Mouse (Mus musculus) lung, adult 18-20 months (tissue): Measurements from ENCODE around the gene Bri3.
A peak's percentile ranks its signal among the peaks of the same experiment; 100 is the strongest.

Experiments
- DNase-seq, 2 experiments: peaks; one replicate each; pipeline ENCODE4 v3.0.0; 2022; ENCODE audit warnings: mixed read lengths in 2 of 2

The Bri3 gene

GRCm38 (mm10) chr5:144263496-144263895 lies 19.3 kb downstream of the Bri3 start:
- no peak for DNase-seq

GRCm38 (mm10) chr5:144267535-144268241 lies 23.5 kb downstream of the Bri3 start:
- DNase-seq: peak; percentile 60 to 74

GRCm38 (mm10) chr5:144269926-144270325 lies 25.7 kb downstream of the Bri3 start:
- no peak for DNase-seq

GRCm38 (mm10) chr5:144270420-144270819 lies 26.2 kb downstream of the Bri3 start:
- no peak for DNase-seq

GRCm38 (mm10) chr5:144271118-144271517 lies 26.9 kb downstream of the Bri3 start:
- no peak for DNase-seq

- no peak for DNase-seq
These were observed 27.5 kb downstream of the Bri3 start for GRCm38 (mm10) chr5:144271772-144272171.

GRCm38 (mm10) chr5:144274904-144275303 lies 30.7 kb downstream of the Bri3 start:
- no peak for DNase-seq

GRCm38 (mm10) chr5:144276898-144277630 lies 32.8 kb downstream of the Bri3 start:
- DNase-seq: peak in 1 of 2 experiments; percentile 53

GRCm38 (mm10) chr5:144278374-144278960 lies 34.2 kb downstream of the Bri3 start:
- DNase-seq: no peak

- peak; percentile 64 to 76 for DNase-seq
These were observed 34.9 kb downstream of the Bri3 start for GRCm38 (mm10) chr5:144279081-144279541.

- DNase-seq: no peak
These were observed 35.7 kb downstream of the Bri3 start for GRCm38 (mm10) chr5:144279926-144280325.

GRCm38 (mm10) chr5:144282470-144283260 lies 38.4 kb downstream of the Bri3 start:
- DNase-seq: no peak

- no peak for DNase-seq
These were observed 39.4 kb downstream of the Bri3 start for GRCm38 (mm10) chr5:144283551-144284031.

- no peak for DNase-seq
These were observed 40.4 kb downstream of the Bri3 start for GRCm38 (mm10) chr5:144284599-144284998.

GRCm38 (mm10) chr5:144286591-144287266 lies 42.5 kb downstream of the Bri3 start:
- DNase-seq: no peak

GRCm38 (mm10) chr5:144287267-144287820 lies 43.1 kb downstream of the Bri3 start:
- DNase-seq: no peak

- DNase-seq: no peak
These were observed 44.2 kb downstream of the Bri3 start for GRCm38 (mm10) chr5:144288391-144288790.

- DNase-seq: peak in 1 of 2 experiments; percentile 42
These were observed 45.7 kb downstream of the Bri3 start for GRCm38 (mm10) chr5:144289769-144290440.

GRCm38 (mm10) chr5:144294908-144295307 lies 50.7 kb downstream of the Bri3 start:
- DNase-seq: peak; percentile 69 to 81

GRCm38 (mm10) chr5:144295357-144295756 lies 51.1 kb downstream of the Bri3 start:
- no peak for DNase-seq

- no peak for DNase-seq
These were observed 51.9 kb downstream of the Bri3 start for GRCm38 (mm10) chr5:144296090-144296604.
